Mouse (Mus musculus) embryonic stem cell, embryonic (primary cell): ENCODE measurements at regions not wholly inside any gene's neighbourhood (a gene's known extent, or its start where the extent isn't known, plus 50 kb on each side); places are given as distances from the start of the nearest gene placed in this dataset.

ENCODE experiments used
- CTCF ChIA-PET, 4 experiments: fragments of 300-600 bp in 2 of 4; fragments of 350-600 bp in 2 of 4; sonication (Branson Sonifier 250); formaldehyde crosslinking; loops; one replicate each; lab custom pipeline; 2022; ENCODE audit warnings: inconsistent platforms in 2 of 4; lab: Charles Lee
- POLR2A ChIA-PET, 4 experiments: fragments of 300-600 bp in 2 of 4; fragments of 350-600 bp in 2 of 4; sonication (Branson Sonifier 250); formaldehyde crosslinking; loops; one replicate each; lab custom pipeline; 2022; ENCODE audit warnings: antibody characterized with exemption in 4 of 4, inconsistent platforms in 1 of 4; lab: Charles Lee

GRCm38 (mm10) chr13:56021716-56022115 is 114.4 kb downstream of the H2afy start:
- CTCF ChIA-PET: no interaction called here
- POLR2A ChIA-PET: no interaction called here

- CTCF ChIA-PET: interaction anchor here in 1 of 4 experiments (0.7 kb wide), 1 partner anchor 18 kb away, joined by 3 read pairs; no protein-coding TSS in a partner anchor
- POLR2A ChIA-PET: no interaction called here
Measured at GRCm38 (mm10) chr13:56014006-56014405, 122.2 kb downstream of the H2afy start.

GRCm38 (mm10) chr13:56010416-56010815 is 125.7 kb downstream of the H2afy start:
- POLR2A ChIA-PET: interaction anchor here in 1 of 4 experiments (0.9 kb wide), 1 partner anchor 23 kb away, joined by 3 read pairs; no protein-coding TSS in a partner anchor
- CTCF ChIA-PET: interaction anchor here in 1 of 4 experiments (0.6 kb wide), 1 partner anchor 41 kb away, joined by 3 read pairs; no protein-coding TSS in a partner anchor

- ChIA-PET POLR2A (interaction anchor here in 1 of 4 experiments (1.0 kb wide), 1 partner anchor 19 kb away, joined by 3 read pairs; no protein-coding TSS in a partner anchor), CTCF (no interaction called here)
Measured at GRCm38 (mm10) chr13:56006827-56007226, 129.3 kb downstream of the H2afy start.

GRCm38 (mm10) chr13:56005746-56006145 is 130.4 kb downstream of the H2afy start:
- CTCF ChIA-PET: interaction anchor here in 2 of 4 experiments (0.5 to 0.6 kb wide), 3 partner anchors 33 to 283 kb away, joined by 5 read pairs; no protein-coding TSS in a partner anchor
- POLR2A ChIA-PET: no interaction called here

GRCm38 (mm10) chr13:56003724-56004393 is 132.3 kb downstream of the H2afy start:
- POLR2A ChIA-PET: interaction anchor here in 1 of 4 experiments (0.6 to 0.9 kb wide), 2 partner anchors 16 to 72 kb away, joined by 3 read pairs; no protein-coding TSS in a partner anchor
- CTCF ChIA-PET: interaction anchor here in 1 of 4 experiments (0.5 kb wide), 1 partner anchor 264 kb away, joined by 4 read pairs; no protein-coding TSS in a partner anchor

- ChIA-PET CTCF (no interaction called here), POLR2A (no interaction called here)
Measured at GRCm38 (mm10) chr13:55995255-55995654, 140.9 kb downstream of the H2afy start.

GRCm38 (mm10) chr13:55994460-55994859 is 141.7 kb downstream of the H2afy start:
- POLR2A ChIA-PET: no interaction called here
- CTCF ChIA-PET: no interaction called here

GRCm38 (mm10) chr13:55992699-55993098 is 143.5 kb downstream of the H2afy start:
- ChIA-PET POLR2A (no interaction called here), CTCF (no interaction called here)

GRCm38 (mm10) chr13:55991216-55991615 is 144.9 kb downstream of the H2afy start:
- ChIA-PET CTCF (no interaction called here), POLR2A (no interaction called here)

- POLR2A ChIA-PET: no interaction called here
- CTCF ChIA-PET: no interaction called here
Measured at GRCm38 (mm10) chr13:55990186-55990585, 146.0 kb downstream of the H2afy start.

GRCm38 (mm10) chr13:55989401-55989800 is 146.8 kb downstream of the H2afy start:
- ChIA-PET CTCF (interaction anchor here in 1 of 4 experiments (0.6 kb wide), 1 partner anchor 17 kb away, joined by 4 read pairs; no protein-coding TSS in a partner anchor), POLR2A (no interaction called here)

- ChIA-PET POLR2A (no interaction called here), CTCF (interaction anchor here in 1 of 4 experiments (0.5 kb wide), 2 partner anchors 75 to 251 kb away, joined by 3 to 9 read pairs; no protein-coding TSS in a partner anchor)
Measured at GRCm38 (mm10) chr13:55985396-55985795, 149.4 kb upstream of the Pitx1 start.

- POLR2A ChIA-PET: no interaction called here
- CTCF ChIA-PET: interaction anchor here in 2 of 4 experiments (0.5 to 1.8 kb wide), 2 partner anchors 10 to 251 kb away, joined by 5 to 9 read pairs; no protein-coding TSS in a partner anchor
Measured at GRCm38 (mm10) chr13:55984772-55985171, 148.8 kb upstream of the Pitx1 start.

GRCm38 (mm10) chr13:55983851-55984250 is 147.9 kb upstream of the Pitx1 start:
- CTCF ChIA-PET: interaction anchor here in 2 of 4 experiments (1.0 to 1.8 kb wide), 3 partner anchors 9 to 213 kb away, joined by 4 to 5 read pairs (median 5); no protein-coding TSS in a partner anchor
- POLR2A ChIA-PET: no interaction called here

GRCm38 (mm10) chr13:55981041-55981440 is 145.0 kb upstream of the Pitx1 start:
- CTCF ChIA-PET: interaction anchor here in 2 of 4 experiments (1.1 to 1.6 kb wide), 3 partner anchors 17 to 253 kb away, joined by 3 read pairs; no protein-coding TSS in a partner anchor
- POLR2A ChIA-PET: no interaction called here

GRCm38 (mm10) chr13:55977902-55978301 is 141.9 kb upstream of the Pitx1 start:
- ChIA-PET CTCF (interaction anchor here in 2 of 4 experiments (1.0 to 1.4 kb wide), 2 partner anchors 14 to 451 kb away, joined by 3 to 5 read pairs; no protein-coding TSS in a partner anchor), POLR2A (interaction anchor here in 1 of 4 experiments (0.7 kb wide), 1 partner anchor 85 kb away, joined by 3 read pairs; no protein-coding TSS in a partner anchor)

- CTCF ChIA-PET: interaction anchor here in 2 of 4 experiments (1.0 to 1.4 kb wide), 3 partner anchors 13 to 452 kb away, joined by 3 to 5 read pairs (median 3); no protein-coding TSS in a partner anchor
- POLR2A ChIA-PET: no interaction called here
Measured at GRCm38 (mm10) chr13:55976911-55977381, 141.0 kb upstream of the Pitx1 start.

GRCm38 (mm10) chr13:55974105-55974504 is 138.1 kb upstream of the Pitx1 start:
- ChIA-PET CTCF (interaction anchor here (0.5 to 1.7 kb wide), 14 partner anchors 8 to 305 kb away, joined by 3 to 12 read pairs (median 3); no protein-coding TSS in a partner anchor), POLR2A (interaction anchor here in 1 of 4 experiments (0.6 kb wide), 1 partner anchor 220 kb away, joined by 3 read pairs; no protein-coding TSS in a partner anchor)
